Mouse (Mus musculus) cerebellum, adult 2 months (tissue): ENCODE measurements around the gene Emc10. TPM values are rescaled to one million over a fixed set of nuclear protein-coding genes. Genes with fewer than 3 reads are reported as not detected.

Source experiments
- DNase-seq, 2 experiments: peaks; one replicate each; pipeline ENCODE4 v3.0.0; 2021
- H3K27ac ChIP-seq: fragments of 200-500 bp; 2 replicates; pipeline ENCODE4 v1.5.1; 2012; ENCODE audit warnings: low read length, control low read depth, inconsistent platforms; ENCODE audit not compliant: insufficient read depth
- H3K27me3 ChIP-seq: fragments of 200-500 bp; 2 replicates; pipeline ENCODE4 v1.6.1; 2012; ENCODE audit warnings: inconsistent platforms, mild to moderate bottlenecking, low read length, moderate library complexity; ENCODE audit not compliant: control insufficient read depth, insufficient read depth
- H3K4me1 ChIP-seq: fragments of 200-500 bp; 2 replicates; pipeline ENCODE4 v1.6.1; 2011; ENCODE audit warnings: low read length; ENCODE audit not compliant: control insufficient read depth, insufficient read depth
- H3K4me3 ChIP-seq: fragments of 200-500 bp; replicated peaks from 2 replicates; pipeline ENCODE3; 2011; ENCODE audit warnings: mild to moderate bottlenecking, low read depth, low read length, control low read depth; ENCODE audit not compliant: insufficient read depth
- CTCF ChIP-seq: fragments of 200-500 bp; IDR thresholded peaks from 2 replicates; pipeline ENCODE4 v1.5.1; 2011; ENCODE audit warnings: low read depth, mild to moderate bottlenecking, control low read depth, low read length, moderate library complexity, borderline replicate concordance; ENCODE audit not compliant: insufficient read depth
- POLR2A ChIP-seq: fragments of 200-500 bp; IDR thresholded peaks from 2 replicates; pipeline ENCODE4 v1.6.1; 2011; ENCODE audit warnings: low read length, control low read depth, borderline replicate concordance; ENCODE audit not compliant: insufficient read depth
- WGBS: fragments of 180-500 bp; shearing (Covaris S2); methylation state at CpG from one replicate; pipeline ENCODE4 v1.1.7; 2018; 5-methylcytosine and 5-hydroxymethylcytosine counted together
- polyA plus RNA-seq: library from polyadenylated mRNA; depleted of rRNA; stranded (reverse); fragments of >200 nt; gene quantifications from 2 replicates; pipeline ENCODE4 v1.2.3, GENCODE M21; 2012

Gene Emc10
- polyA plus RNA-seq, 1 experiment = 302 TPM

GRCm38 (mm10) chr7:44487936-44488335, 8.4 kb downstream of the Emc10 start:
- TF ChIP-seq CTCF (no peak), POLR2A (no peak)

GRCm38 (mm10) chr7:44486927-44487575, 9.3 kb downstream of the Emc10 start:
- DNase-seq = peak in 1 of 2 experiments; percentile 20
- no peak overlapping the region for H3K27ac ChIP-seq
- 45% methylated on average over 13 of the region's 13 CpGs for WGBS
- TF ChIP-seq POLR2A (no peak), CTCF (no peak)
- no peak overlapping the region for H3K4me3 ChIP-seq
- H3K4me1 ChIP-seq = no peaks in the 10 kb centered on the region
- no peaks in the 10 kb centered on the region for H3K27me3 ChIP-seq

More at GRCm38 (mm10) chr7:44487936-44488335, 8.4 kb downstream of the Emc10 start:
- peak in 1 of 2 experiments; percentile 13 for DNase-seq
- Histone ChIP-seq H3K27ac (no peak overlapping the region), H3K27me3 (no peaks in the 10 kb centered on the region), H3K4me1 (no peaks in the 10 kb centered on the region), H3K4me3 (no peak overlapping the region)
- WGBS = 80% methylated on average over 7 of the region's 7 CpGs

GRCm38 (mm10) chr7:44485572-44486195, 10.6 kb downstream of the Emc10 start:
- 83% methylated on average over 7 of the region's 7 CpGs for WGBS
- Histone ChIP-seq H3K27me3 (no peaks in the 10 kb centered on the region), H3K4me3 (no peak overlapping the region), H3K4me1 (no peaks in the 10 kb centered on the region), H3K27ac (no peak overlapping the region)
- peak in 1 of 2 experiments; percentile 7 for DNase-seq
- no peak for TF ChIP-seq CTCF
- TF ChIP-seq POLR2A = no peak

- WGBS = 20% methylated on average over 5 of the region's 5 CpGs
- DNase-seq = peak; percentile 80 to 89
- no peak overlapping the region for H3K27ac ChIP-seq
- H3K4me3 ChIP-seq = no peak overlapping the region
- TF ChIP-seq CTCF (peak; percentile 100), POLR2A (no peak)
- no peaks in the 10 kb centered on the region for H3K4me1 ChIP-seq
- H3K27me3 ChIP-seq = no peaks in the 10 kb centered on the region
Measured at GRCm38 (mm10) chr7:44484841-44485571, 11.3 kb downstream of the Emc10 start.

- peak in 1 of 2 experiments; percentile 6 for DNase-seq
- Histone ChIP-seq H3K4me3 (no peak overlapping the region), H3K27me3 (no peaks in the 10 kb centered on the region), H3K27ac (no peak overlapping the region), H3K4me1 (no peaks in the 10 kb centered on the region)
- no peak for TF ChIP-seq POLR2A
- TF ChIP-seq CTCF = no peak
- WGBS = 100% methylated on average over 1 of the region's 1 CpGs
Measured at GRCm38 (mm10) chr7:44484109-44484508, 12.2 kb downstream of the Emc10 start.

- H3K4me3 ChIP-seq = no peak overlapping the region
- no peaks in the 10 kb centered on the region; the same call in 1 of the 2 replicates for H3K27me3 ChIP-seq
- no peak for DNase-seq
- H3K27ac ChIP-seq = no peak overlapping the region
- TF ChIP-seq CTCF (no peak), POLR2A (no peak)
- WGBS = 87% methylated on average over 3 of the region's 3 CpGs
- no peaks in the 10 kb centered on the region for H3K4me1 ChIP-seq
Measured at GRCm38 (mm10) chr7:44482836-44483435, 13.4 kb downstream of the Emc10 start.

- no peak overlapping the region for H3K4me3 ChIP-seq
- peak overlapping the region; percentile 51; the same call in 1 of the 2 replicates for H3K27ac ChIP-seq
- peaks cover 29% of the 10 kb centered on the region for H3K4me1 ChIP-seq
- H3K27me3 ChIP-seq = no peaks in the 10 kb centered on the region; the same call in 1 of the 2 replicates
- DNase-seq = peak in 1 of 2 experiments; percentile 23
- 37% methylated on average over 5 of the region's 5 CpGs for WGBS
- TF ChIP-seq CTCF (no peak), POLR2A (no peak)
Measured at GRCm38 (mm10) chr7:44475046-44475614, 21.2 kb downstream of the Emc10 start.
